Mouse (Mus musculus) lung, postnatal 0 days (tissue): ENCODE data around the gene Fxyd3.

Source experiments
- CTCF ChIP-seq: IDR thresholded peaks from 2 replicates; pipeline ENCODE4 v1.5.1; 2016; ENCODE audit warnings: antibody characterized with exemption, mild to moderate bottlenecking
- EP300 ChIP-seq: IDR thresholded peaks from 2 replicates; pipeline ENCODE4 v1.6.1; 2016; ENCODE audit warnings: antibody characterized with exemption, mild to moderate bottlenecking, control low read depth

- no peak for TF ChIP-seq CTCF
- TF ChIP-seq EP300 = no peak
Measured at GRCm38 (mm10) chr7:31056448-31056847, 20.1 kb downstream of the Fxyd3 start.
